Mouse (Mus musculus): ENCODE measurements around the gene Rnf130.

Gene Rnf130

DNA sequence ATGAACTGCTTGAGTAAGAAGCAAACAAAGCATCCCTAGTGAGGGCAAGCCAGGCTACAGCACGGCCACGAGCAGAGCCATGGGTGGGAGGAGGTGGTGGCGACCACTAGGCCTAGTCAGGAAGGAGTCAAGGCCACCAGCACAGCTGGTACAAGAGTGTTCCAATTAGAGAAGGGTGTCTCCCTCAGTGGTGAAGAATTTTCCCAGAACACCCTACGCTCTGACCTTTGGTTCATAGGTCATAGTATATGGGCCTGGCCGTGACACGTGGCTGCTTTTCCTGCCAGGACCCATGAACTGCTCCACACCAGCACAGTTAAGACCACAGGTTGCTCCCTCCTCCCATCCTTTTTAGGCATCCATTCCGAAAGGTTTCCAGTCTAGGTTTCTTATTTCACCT, 114.4 kb downstream of the Rnf130 start:
- DNase-seq (ENCODE audit: low spot score) = no peak

DNA sequence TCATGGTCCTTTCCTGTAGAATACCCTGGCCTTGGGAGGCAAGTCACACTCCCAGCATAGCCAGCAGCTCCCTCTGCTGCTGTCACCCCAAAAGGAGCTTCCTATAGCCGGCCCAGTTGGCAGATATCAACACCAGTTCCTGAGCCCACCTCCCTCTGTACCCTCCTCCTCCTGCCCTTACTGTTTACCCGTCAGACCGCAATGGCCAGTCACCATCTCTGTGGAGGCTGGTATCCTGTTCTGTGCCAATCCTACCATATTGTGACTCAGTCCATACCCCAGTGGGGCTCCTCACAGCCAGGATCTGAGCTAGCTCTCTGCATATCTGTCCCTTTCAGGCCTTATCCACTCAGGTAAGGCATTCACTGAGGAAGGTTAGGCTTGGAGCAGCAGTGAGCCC, 120.4 kb downstream of the Rnf130 start:
- no peak for DNase-seq (ENCODE audit: low spot score)

DNA sequence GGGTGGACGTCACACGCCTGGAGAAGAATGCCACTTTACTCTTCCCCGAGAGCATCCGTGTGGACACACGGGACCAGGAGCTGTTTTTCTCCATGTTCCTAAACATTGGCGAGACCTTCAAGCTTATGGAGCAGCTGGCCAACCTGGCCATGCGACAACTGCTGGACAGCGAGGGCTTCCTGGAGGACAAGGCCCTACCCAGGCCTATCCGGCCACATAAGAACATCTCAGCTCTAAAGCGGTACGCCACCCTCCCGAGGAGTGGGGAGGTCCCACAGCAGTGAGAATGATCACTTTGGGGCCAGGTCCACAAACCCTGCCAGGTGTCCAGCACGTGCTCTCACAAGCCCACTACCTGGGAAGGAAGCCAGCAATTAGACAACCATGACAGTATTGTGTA, 121.0 kb downstream of the Rnf130 start:
- DNase-seq (ENCODE audit: low spot score) = no peak

DNA sequence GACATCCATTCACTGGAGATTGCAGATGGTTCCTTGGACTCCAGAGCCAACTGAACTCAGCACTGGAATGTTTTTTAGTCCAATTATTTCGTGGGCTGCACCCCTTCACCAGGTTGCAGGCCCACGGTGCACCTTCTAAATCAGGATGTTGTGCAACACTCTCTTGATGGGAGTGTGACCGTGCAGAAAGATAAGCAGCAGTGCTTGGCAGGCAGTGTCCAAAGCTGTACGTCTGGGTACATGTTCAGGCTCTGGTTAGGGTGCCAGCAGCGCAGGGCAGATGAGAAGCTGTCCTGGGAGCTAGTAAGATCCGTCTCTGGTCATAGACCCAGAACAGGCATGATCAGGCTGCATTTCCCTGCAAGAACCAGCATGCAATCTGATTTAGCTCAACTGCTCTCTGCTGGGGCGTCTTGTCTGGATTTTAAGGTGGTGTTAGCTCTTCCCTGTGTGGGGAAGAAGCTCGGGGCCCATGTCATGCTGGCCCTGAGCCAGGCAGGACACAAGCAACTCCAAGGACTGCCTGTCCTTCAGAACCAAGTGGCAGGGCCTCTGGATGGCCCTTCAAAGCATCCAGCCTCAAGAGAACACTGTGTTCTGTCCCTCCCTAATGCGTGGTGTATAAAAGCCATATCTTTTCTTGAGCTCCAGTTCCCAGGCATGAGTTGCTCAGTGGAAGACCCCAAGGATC, 122.3 kb downstream of the Rnf130 start:
- no peak for DNase-seq (ENCODE audit: low spot score)

DNA sequence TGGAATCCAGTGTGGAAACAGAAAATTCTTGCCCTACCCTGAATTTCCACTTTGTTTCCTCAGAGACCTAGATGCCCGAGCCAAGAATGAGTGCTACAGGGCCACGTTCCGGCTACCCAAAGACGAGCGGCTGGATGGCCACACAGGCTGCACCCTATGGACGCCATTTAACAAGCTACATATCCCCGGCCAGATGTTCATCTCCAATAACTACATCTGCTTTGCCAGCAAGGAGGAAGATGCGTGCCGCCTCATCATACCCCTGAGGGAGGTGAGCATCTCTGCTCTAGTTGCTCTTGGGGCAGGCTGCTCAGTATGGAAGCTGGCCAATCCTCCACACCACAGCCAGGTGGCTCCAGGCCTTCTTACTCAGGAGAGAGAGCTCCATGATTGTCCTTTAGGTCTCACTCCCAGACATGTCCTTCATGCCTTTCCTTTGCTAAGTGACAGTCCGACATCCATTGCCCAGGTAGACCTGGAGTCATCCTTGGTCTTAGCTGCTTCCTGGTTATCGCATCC, 122.9 kb downstream of the Rnf130 start:
- no peak for DNase-seq (ENCODE audit: low spot score)

DNA sequence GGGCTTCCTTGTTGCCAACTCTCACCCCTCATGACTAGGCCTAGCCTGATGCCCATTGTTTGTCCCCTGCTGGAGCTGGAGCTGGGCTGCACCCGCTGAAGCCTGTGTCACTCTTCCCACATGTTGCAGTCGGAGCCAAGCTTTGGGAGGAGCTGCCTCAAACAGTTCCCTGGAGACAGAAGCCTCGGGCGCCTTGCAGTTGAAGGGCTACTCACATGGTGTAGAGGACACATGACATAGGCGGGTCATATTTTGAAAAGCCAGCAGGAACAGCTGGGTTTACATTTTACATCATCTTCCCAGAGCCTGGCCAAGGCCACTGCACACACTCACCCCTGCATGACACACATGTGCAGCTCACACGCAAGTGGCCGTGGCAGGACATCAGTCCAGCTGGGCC, 124.1 kb downstream of the Rnf130 start:
- no peak for DNase-seq (ENCODE audit: low spot score)

DNA sequence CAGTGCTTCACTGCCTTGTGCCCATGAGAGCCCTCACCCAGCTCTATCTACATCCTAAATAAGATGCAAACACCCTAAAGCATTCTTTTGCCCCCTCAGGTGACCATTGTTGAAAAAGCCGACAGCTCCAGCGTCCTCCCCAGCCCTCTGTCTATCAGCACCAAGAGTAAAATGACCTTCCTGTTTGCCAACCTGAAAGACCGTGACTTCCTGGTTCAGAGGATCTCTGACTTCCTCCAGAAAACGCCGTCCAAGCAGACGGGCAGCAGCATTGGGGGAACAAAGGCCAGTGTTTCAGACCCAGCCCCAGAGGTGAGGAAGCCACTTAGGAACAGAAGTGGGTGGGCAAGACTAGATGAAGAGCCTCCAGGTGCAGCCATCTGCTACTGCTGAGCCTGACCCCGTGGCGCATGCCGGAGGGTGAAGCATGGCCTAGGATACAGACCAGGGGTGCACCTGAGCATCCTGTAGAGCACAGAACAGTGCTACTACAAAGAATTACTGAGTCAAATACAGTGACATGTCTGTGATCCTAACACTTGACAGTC, 124.5 kb downstream of the Rnf130 start:
- DNase-seq (ENCODE audit: low spot score) = no peak

DNA sequence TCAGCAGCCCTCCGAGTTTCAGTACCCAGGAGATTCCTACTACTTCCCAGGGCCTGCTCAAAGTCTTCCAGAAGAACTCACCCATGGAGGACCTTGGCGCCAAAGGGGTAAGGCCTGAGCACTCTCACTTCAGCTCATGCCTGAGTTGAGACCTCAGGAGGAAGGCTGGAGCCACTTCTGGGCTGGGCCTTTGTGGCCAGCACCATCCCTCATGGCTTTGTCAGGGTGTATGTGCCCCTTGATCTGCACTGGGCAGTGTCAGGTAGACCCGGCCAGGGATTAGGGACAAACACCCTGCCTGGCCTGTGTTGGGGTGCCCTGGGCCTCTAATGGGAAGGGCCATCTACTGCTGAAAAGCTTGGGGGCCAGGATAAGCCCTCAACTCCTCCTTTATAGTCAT, 126.2 kb downstream of the Rnf130 start:
- no peak for DNase-seq (ENCODE audit: low spot score)

DNA sequence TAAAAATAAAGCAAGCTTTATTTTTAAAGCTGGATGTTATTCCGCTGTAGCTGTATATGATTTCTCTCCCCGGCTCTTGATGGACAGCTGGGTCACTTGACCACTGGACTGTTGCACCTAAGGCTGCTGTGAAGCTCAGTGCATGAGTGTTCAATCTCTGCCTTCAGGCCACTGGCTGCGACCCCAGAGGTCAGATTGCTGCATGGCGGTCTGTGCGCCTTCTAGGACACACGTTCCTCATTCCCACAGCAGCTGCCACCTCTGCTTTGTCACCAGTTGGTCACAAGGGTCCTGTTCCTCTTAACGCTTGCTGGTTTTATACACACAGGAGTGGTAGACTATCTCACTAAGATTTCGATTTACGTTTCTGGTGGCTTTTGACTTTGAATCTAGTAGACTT, 129.0 kb downstream of the Rnf130 start:
- DNase-seq (ENCODE audit: low spot score) = no peak

All from urinary bladder, postnatal 25 days (tissue).